Comparison of ENCODE assay signal across 7 mouse cellular contexts in the genomic region with DNA sequence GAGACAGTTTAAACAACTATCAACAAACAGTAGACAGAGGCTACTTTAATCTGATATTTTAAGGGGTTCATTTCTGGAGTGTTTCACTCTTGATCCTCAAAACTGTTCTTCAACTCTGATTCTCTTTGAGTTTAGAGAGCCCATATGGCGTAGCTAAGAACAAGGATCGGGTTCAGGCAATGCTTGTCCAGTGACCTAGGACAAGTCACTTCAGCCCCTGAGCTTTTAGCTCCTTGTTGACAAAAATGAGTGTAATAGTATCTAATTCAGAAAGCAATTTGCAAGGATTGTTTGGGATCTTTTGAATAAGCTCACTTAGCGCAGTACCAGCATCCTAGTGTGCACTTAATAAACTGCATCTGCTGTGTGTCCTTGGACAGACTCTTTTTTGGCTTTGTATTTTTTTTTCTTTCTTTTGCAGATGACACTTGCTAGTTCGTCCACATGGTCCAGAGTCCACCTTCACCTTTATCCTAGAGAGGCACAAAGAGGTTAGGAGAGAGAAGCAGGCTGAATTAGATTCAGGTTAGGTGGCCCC. TPM values are rescaled to one million over a fixed set of nuclear protein-coding genes. Genes with fewer than 3 reads are reported as not detected.
DNase-seq lines count a peak whose midpoint lies in the region; ATAC-seq and TF ChIP-seq lines count a peak whose summit lies in the region.

No protein-coding gene starts in this region.

- peak overlapping the region; percentile 81 for H3K4me3 ChIP-seq in neural tube, embryonic 11.5 days (ENCODE audit: low read depth, low read length)
- peak overlapping the region; percentile 99 for H3K4me3 ChIP-seq in embryonic facial prominence, embryonic 15.5 days (replicated peaks)
- peak overlapping the region; percentile 86 for H3K4me3 ChIP-seq in limb, embryonic 15.5 days
- H3K4me3 ChIP-seq in stomach, postnatal 0 days (ENCODE audit: low read depth, low read length): peak overlapping the region; percentile 95

- WGBS in neural tube, embryonic 11.5 days: 47% methylated on average over 4 of the region's 4 CpGs
- WGBS in embryonic facial prominence, embryonic 15.5 days: 38% methylated on average over 4 of the region's 4 CpGs
- 42% methylated on average over 4 of the region's 4 CpGs for WGBS in limb, embryonic 15.5 days
- WGBS in stomach, postnatal 0 days: 36% methylated on average over 4 of the region's 4 CpGs

- H3K27ac ChIP-seq in neural tube, embryonic 11.5 days (ENCODE audit: low read depth, low read length): peak overlapping the region; percentile 60; the same call in 1 of the 2 replicates
- H3K27ac ChIP-seq in embryonic facial prominence, embryonic 15.5 days (replicated peaks): peak overlapping the region; percentile 89
- H3K27ac ChIP-seq in limb, embryonic 15.5 days: peak overlapping the region; percentile 90
- H3K27ac ChIP-seq in stomach, postnatal 0 days (replicated peaks): peak overlapping the region; percentile 96

- no peak; the same call in 1 of the 2 replicates for TF ChIP-seq CTCF in stomach, postnatal 0 days (IDR thresholded peaks at IDR 0.05; ENCODE audit: low read depth)

- intact Hi-C loops in left cerebral cortex, postnatal 4 days (cut with DNase I): no loop called here

- peak overlapping the region; percentile 97 for H3K9ac ChIP-seq in neural tube, embryonic 11.5 days (ENCODE audit: low read length)
- H3K9ac ChIP-seq in embryonic facial prominence, embryonic 15.5 days: peak overlapping the region; percentile 100
- H3K9ac ChIP-seq in limb, embryonic 15.5 days: peak overlapping the region; percentile 100
- H3K9ac ChIP-seq in stomach, postnatal 0 days (ENCODE audit: low read length): peak overlapping the region; percentile 100

- ATAC-seq in neural tube, embryonic 11.5 days (ENCODE audit: insufficient read depth, low FRiP score, low TSS enrichment): no peak
- ATAC-seq in embryonic facial prominence, embryonic 15.5 days (ENCODE audit: insufficient number of reproducible peaks, low FRiP score, low TSS enrichment, low read depth): no peak
- no peak for ATAC-seq in limb, embryonic 15.5 days (ENCODE audit: insufficient number of reproducible peaks, low FRiP score, low TSS enrichment, low read depth)
- ATAC-seq in stomach, postnatal 0 days (ENCODE audit: low FRiP score, low TSS enrichment): no peak

- no peaks in the 10 kb centered on the region; the same call in 1 of the 2 replicates for H3K36me3 ChIP-seq in neural tube, embryonic 11.5 days (ENCODE audit: control insufficient read depth, insufficient read depth, low read length)
- H3K36me3 ChIP-seq in embryonic facial prominence, embryonic 15.5 days: peaks cover 13% of the 10 kb centered on the region; the same call in 1 of the 2 replicates
- H3K36me3 ChIP-seq in limb, embryonic 15.5 days: peaks cover 14% of the 10 kb centered on the region
- 0 out of 2 replicates have a peak, but pooled peaks cover 2% of the 10 kb centered on the region for H3K36me3 ChIP-seq in stomach, postnatal 0 days (ENCODE audit: control insufficient read depth, insufficient read depth, low read length)

- no peaks in the 10 kb centered on the region for H3K9me3 ChIP-seq in neural tube, embryonic 11.5 days (ENCODE audit: control insufficient read depth, low read length)
- no peaks in the 10 kb centered on the region for H3K9me3 ChIP-seq in embryonic facial prominence, embryonic 15.5 days (replicated peaks)
- no peaks in the 10 kb centered on the region for H3K9me3 ChIP-seq in limb, embryonic 15.5 days
- H3K9me3 ChIP-seq in stomach, postnatal 0 days (ENCODE audit: control insufficient read depth, low read length): no peaks in the 10 kb centered on the region

- peak overlapping the region; percentile 61 for H3K4me2 ChIP-seq in neural tube, embryonic 11.5 days (ENCODE audit: low read depth)
- peak overlapping the region; percentile 66 for H3K4me2 ChIP-seq in embryonic facial prominence, embryonic 15.5 days (replicated peaks)
- H3K4me2 ChIP-seq in limb, embryonic 15.5 days: peak overlapping the region; percentile 63
- H3K4me2 ChIP-seq in stomach, postnatal 0 days (replicated peaks; ENCODE audit: low read depth): peak overlapping the region; percentile 65

- DNase-seq in neural tube, embryonic 11.5 days (ENCODE audit: low spot score): no peak
- no peak for DNase-seq in neural tube, embryonic 10.5 days (ENCODE audit: extremely low spot score, low spot score)
- no peak for DNase-seq in stomach, postnatal 0 days (ENCODE audit: low spot score)
- DNase-seq in layer of hippocampus, adult 9-10 months (ENCODE audit: low spot score): no peak
- DNase-seq in left cerebral cortex, postnatal 4 days: no peak

- H3K27me3 ChIP-seq in neural tube, embryonic 11.5 days (ENCODE audit: control insufficient read depth, insufficient read depth, low read length): no peaks in the 10 kb centered on the region
- no peaks in the 10 kb centered on the region for H3K27me3 ChIP-seq in embryonic facial prominence, embryonic 15.5 days
- H3K27me3 ChIP-seq in limb, embryonic 15.5 days: no peaks in the 10 kb centered on the region
- no peaks in the 10 kb centered on the region for H3K27me3 ChIP-seq in stomach, postnatal 0 days (ENCODE audit: control insufficient read depth, insufficient read depth, low read length)

- H3K4me1 ChIP-seq in neural tube, embryonic 11.5 days (ENCODE audit: control insufficient read depth, insufficient read depth, low read length): peaks cover 4% of the 10 kb centered on the region; the same call in 1 of the 2 replicates
- H3K4me1 ChIP-seq in embryonic facial prominence, embryonic 15.5 days: peaks cover 13% of the 10 kb centered on the region
- peaks cover 12% of the 10 kb centered on the region for H3K4me1 ChIP-seq in limb, embryonic 15.5 days
- 0 out of 2 replicates have a peak, but pooled peaks cover 3% of the 10 kb centered on the region for H3K4me1 ChIP-seq in stomach, postnatal 0 days (replicated peaks; ENCODE audit: control insufficient read depth, insufficient read depth)

- no peak for TF ChIP-seq EP300 in stomach, postnatal 0 days (optimal IDR thresholded peaks at IDR 0.05)

RNA-seq across cellular contexts. Expression of gene Rft1, which starts 0.6 kb away (rescaled TPM):
- polyA plus RNA-seq in neural tube, embryonic 11.5 days (2014; fragmentation: Nextera tagmentation; extraction: Ambion mirVana): 11.6 and 11.7 TPM in 2 replicates
- polyA plus RNA-seq in embryonic facial prominence, embryonic 15.5 days (2015; fragmentation: Nextera tagmentation; extraction: Ambion mirVana): 15.8 and 18.6 TPM in 2 replicates
- 16.7 and 18.0 TPM in 2 replicates for polyA plus RNA-seq in limb, embryonic 15.5 days (2015; fragmentation: Nextera tagmentation; extraction: Ambion mirVana)
- 12.1 and 12.3 TPM in 2 replicates for polyA plus RNA-seq in stomach, postnatal 0 days (2015; fragmentation: Nextera tagmentation; extraction: Ambion mirVana)
- total RNA-seq in left cerebral cortex, postnatal 4 days (2021): 10 to 100 TPM in 1 of 2 experiments, 1 to 10 TPM in 1; 8.3 to 11.9 TPM

RNA-seq across cellular contexts. Expression of gene Prkcd, which starts 28.8 kb away (rescaled TPM):
- 30.7 and 36.4 TPM in 2 replicates for polyA plus RNA-seq in neural tube, embryonic 11.5 days (2014; fragmentation: Nextera tagmentation; extraction: Ambion mirVana)
- polyA plus RNA-seq in embryonic facial prominence, embryonic 15.5 days (2015; fragmentation: Nextera tagmentation; extraction: Ambion mirVana): 56.1 and 63.5 TPM in 2 replicates
- polyA plus RNA-seq in limb, embryonic 15.5 days (2015; fragmentation: Nextera tagmentation; extraction: Ambion mirVana): 64.1 and 66.5 TPM in 2 replicates
- polyA plus RNA-seq in stomach, postnatal 0 days (2015; fragmentation: Nextera tagmentation; extraction: Ambion mirVana): 62.8 and 72.3 TPM in 2 replicates
- 10 to 100 TPM; 39.5 to 41.4 TPM for total RNA-seq in left cerebral cortex, postnatal 4 days (2021)

RNA-seq across cellular contexts. Expression of gene Sfmbt1, which starts 59.9 kb away (rescaled TPM):
- polyA plus RNA-seq in neural tube, embryonic 11.5 days (2014; fragmentation: Nextera tagmentation; extraction: Ambion mirVana): 19.3 and 19.5 TPM in 2 replicates
- polyA plus RNA-seq in embryonic facial prominence, embryonic 15.5 days (2015; fragmentation: Nextera tagmentation; extraction: Ambion mirVana): 13.4 and 16.0 TPM in 2 replicates
- polyA plus RNA-seq in limb, embryonic 15.5 days (2015; fragmentation: Nextera tagmentation; extraction: Ambion mirVana): 11.3 and 14.1 TPM in 2 replicates
- polyA plus RNA-seq in stomach, postnatal 0 days (2015; fragmentation: Nextera tagmentation; extraction: Ambion mirVana): 5.4 and 6.2 TPM in 2 replicates
- 10 to 100 TPM; 28.3 to 32.4 TPM for total RNA-seq in left cerebral cortex, postnatal 4 days (2021)
